Mouse (Mus musculus): ENCODE data around the gene Itpkb. TPM values are rescaled to one million over a fixed set of nuclear protein-coding genes. Genes with fewer than 3 reads are reported as not detected.

The Itpkb gene
- polyA plus RNA-seq, 1 experiment from 2014 or later, result 4.3 TPM

DNA sequence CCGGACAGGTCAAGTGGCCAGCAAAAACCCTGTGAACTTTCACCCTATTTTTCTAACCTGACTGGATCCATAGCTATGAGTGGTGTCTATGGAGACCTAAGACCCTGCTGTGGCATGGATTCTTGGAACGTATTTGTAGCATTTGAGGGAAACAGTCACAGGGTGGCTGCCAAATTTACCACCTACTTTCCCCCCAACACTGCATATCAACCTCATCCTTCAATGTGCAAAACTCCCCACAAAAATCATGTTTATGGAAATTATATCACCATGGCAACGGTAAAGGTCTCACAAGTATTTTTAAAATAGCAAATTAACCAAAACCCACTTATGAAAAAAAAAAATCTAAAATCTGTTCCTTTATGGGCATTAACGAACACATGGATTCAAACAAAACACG, 134.1 kb downstream of the Itpkb start:
- WGBS, result 82% methylated on average over 5 of the region's 5 CpGs
- no peaks in the 10 kb centered on the region for H3K9me3 ChIP-seq (ENCODE audit: control insufficient read depth, low read length)
- no peak overlapping the region for H3K9ac ChIP-seq (ENCODE audit: low read depth, low read length)
- H3K4me2 ChIP-seq, result no peak overlapping the region
- no peaks in the 10 kb centered on the region for H3K36me3 ChIP-seq (ENCODE audit: control insufficient read depth, insufficient read depth, low read length)
- H3K27me3 ChIP-seq (replicated peaks; ENCODE audit: control insufficient read depth, insufficient read depth, low read length), result no peaks in the 10 kb centered on the region
- H3K27ac ChIP-seq (ENCODE audit: low read depth, low read length), result no peak overlapping the region
- ATAC-seq (replicated peaks; ENCODE audit: low FRiP score) (no peak), DNase-seq (ENCODE audit: low spot score) (no peak)
- no peaks in the 10 kb centered on the region for H3K4me1 ChIP-seq (replicated peaks; ENCODE audit: control insufficient read depth, insufficient read depth, low read length)
- no peak overlapping the region for H3K4me3 ChIP-seq (ENCODE audit: low read depth, low read length)

- Histone ChIP-seq H3K4me1 (replicated peaks; ENCODE audit: control insufficient read depth, insufficient read depth, low read length) (no peaks in the 10 kb centered on the region), H3K4me2 (no peak overlapping the region), H3K4me3 (ENCODE audit: low read depth, low read length) (no peak overlapping the region), H3K9ac (ENCODE audit: low read depth, low read length) (no peak overlapping the region), H3K27me3 (replicated peaks; ENCODE audit: control insufficient read depth, insufficient read depth, low read length) (no peaks in the 10 kb centered on the region), H3K36me3 (ENCODE audit: control insufficient read depth, insufficient read depth, low read length) (no peaks in the 10 kb centered on the region), H3K27ac (ENCODE audit: low read depth, low read length) (no peak overlapping the region), H3K9me3 (ENCODE audit: control insufficient read depth, low read length) (no peaks in the 10 kb centered on the region)
- DNase-seq (ENCODE audit: low spot score) (no peak), ATAC-seq (replicated peaks; ENCODE audit: low FRiP score) (no peak)
- WGBS, result 72% methylated on average over 5 of the region's 5 CpGs
Observed at GRCm38 (mm10) chr1:180465620-180466019, 135.3 kb downstream of the Itpkb start.

DNA sequence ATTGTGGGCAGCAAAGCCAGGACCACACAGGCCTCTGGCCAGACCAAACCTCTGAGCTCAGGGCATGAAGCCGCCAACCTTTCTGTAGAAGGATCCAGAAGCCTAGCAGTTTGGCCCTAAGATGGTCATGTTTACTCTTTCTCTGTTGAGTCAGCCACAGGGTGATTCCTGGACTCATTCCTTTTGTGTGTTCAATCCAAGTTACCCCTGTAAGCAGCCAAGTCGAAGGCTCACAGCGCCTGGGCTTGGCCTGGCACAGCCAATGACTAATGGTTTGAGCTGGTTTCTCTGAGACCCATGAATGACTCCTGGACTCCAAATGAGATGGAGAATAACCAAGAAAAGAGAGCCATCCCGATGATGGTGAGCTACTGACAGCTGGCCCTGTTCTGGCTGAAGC, 137.7 kb downstream of the Itpkb start:
- WGBS, result 83% methylated on average over 4 of the region's 4 CpGs

DNA sequence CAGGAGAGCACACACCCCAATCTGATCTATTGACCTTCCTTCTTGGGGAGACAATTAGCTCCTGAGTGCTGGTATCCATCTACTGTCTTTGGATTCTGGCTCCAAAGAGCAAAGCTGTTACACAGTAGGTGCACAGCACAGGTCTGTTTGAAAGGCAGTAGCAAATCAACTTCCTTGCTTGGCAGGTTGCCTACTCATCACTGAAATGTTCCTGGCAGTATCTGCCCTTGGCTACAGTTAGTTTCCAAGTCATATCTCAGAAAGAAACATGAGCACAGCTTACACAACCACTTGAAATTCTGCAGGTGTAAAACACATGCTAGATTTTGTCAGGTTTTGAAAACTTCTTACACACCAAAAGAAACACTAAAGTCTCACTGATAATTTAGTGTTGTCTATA, 143.3 kb downstream of the Itpkb start:
- H3K9ac ChIP-seq (ENCODE audit: low read depth, low read length), result no peak overlapping the region
- H3K4me3 ChIP-seq (ENCODE audit: low read depth, low read length), result no peak overlapping the region
- no peak overlapping the region for H3K4me2 ChIP-seq
- no peaks in the 10 kb centered on the region for H3K36me3 ChIP-seq (ENCODE audit: control insufficient read depth, insufficient read depth, low read length)
- H3K9me3 ChIP-seq (ENCODE audit: control insufficient read depth, low read length), result no peaks in the 10 kb centered on the region
- no peak for ATAC-seq (replicated peaks; ENCODE audit: low FRiP score)
- H3K27me3 ChIP-seq (replicated peaks; ENCODE audit: control insufficient read depth, insufficient read depth, low read length), result no peaks in the 10 kb centered on the region
- no peak overlapping the region for H3K27ac ChIP-seq (ENCODE audit: low read depth, low read length)
- no peak for DNase-seq (ENCODE audit: low spot score)
- no peaks in the 10 kb centered on the region for H3K4me1 ChIP-seq (replicated peaks; ENCODE audit: control insufficient read depth, insufficient read depth, low read length)

More for the DNA sequence above, 137.7 kb downstream of the Itpkb start:
- Histone ChIP-seq H3K4me2 (no peak overlapping the region), H3K4me1 (replicated peaks; ENCODE audit: control insufficient read depth, insufficient read depth, low read length) (no peaks in the 10 kb centered on the region), H3K27ac (ENCODE audit: low read depth, low read length) (no peak overlapping the region), H3K9me3 (ENCODE audit: control insufficient read depth, low read length) (no peaks in the 10 kb centered on the region), H3K27me3 (replicated peaks; ENCODE audit: control insufficient read depth, insufficient read depth, low read length) (no peaks in the 10 kb centered on the region), H3K9ac (ENCODE audit: low read depth, low read length) (no peak overlapping the region), H3K36me3 (ENCODE audit: control insufficient read depth, insufficient read depth, low read length) (no peaks in the 10 kb centered on the region), H3K4me3 (ENCODE audit: low read depth, low read length) (no peak overlapping the region)
- DNase-seq (ENCODE audit: low spot score), result no peak
- no peak for ATAC-seq (replicated peaks; ENCODE audit: low FRiP score)

Other genes with a start within 250 kb of the Itpkb start
- gene Coq8a, start 130.9 kb upstream of the Itpkb start, polyA plus RNA-seq (2014; fragmentation: Nextera tagmentation; extraction: Ambion mirVana), result 6.7 and 9.3 TPM in 2 replicates
- 30.9 and 31.3 TPM in 2 replicates for gene Psen2, start 67.0 kb upstream of the Itpkb start, polyA plus RNA-seq (2014; fragmentation: Nextera tagmentation; extraction: Ambion mirVana)
- gene Stum, start 153.0 kb downstream of the Itpkb start, polyA plus RNA-seq (2014; fragmentation: Nextera tagmentation; extraction: Ambion mirVana), result 0.14 and 0.21 TPM in 2 replicates
- 177 and 197 TPM in 2 replicates for gene Parp1, start 238.4 kb downstream of the Itpkb start, polyA plus RNA-seq (2014; fragmentation: Nextera tagmentation; extraction: Ambion mirVana)

Measured in liver, embryonic 11.5 days (tissue).